ENCODE assay signal across 11 mouse cellular contexts in the genomic region with DNA sequence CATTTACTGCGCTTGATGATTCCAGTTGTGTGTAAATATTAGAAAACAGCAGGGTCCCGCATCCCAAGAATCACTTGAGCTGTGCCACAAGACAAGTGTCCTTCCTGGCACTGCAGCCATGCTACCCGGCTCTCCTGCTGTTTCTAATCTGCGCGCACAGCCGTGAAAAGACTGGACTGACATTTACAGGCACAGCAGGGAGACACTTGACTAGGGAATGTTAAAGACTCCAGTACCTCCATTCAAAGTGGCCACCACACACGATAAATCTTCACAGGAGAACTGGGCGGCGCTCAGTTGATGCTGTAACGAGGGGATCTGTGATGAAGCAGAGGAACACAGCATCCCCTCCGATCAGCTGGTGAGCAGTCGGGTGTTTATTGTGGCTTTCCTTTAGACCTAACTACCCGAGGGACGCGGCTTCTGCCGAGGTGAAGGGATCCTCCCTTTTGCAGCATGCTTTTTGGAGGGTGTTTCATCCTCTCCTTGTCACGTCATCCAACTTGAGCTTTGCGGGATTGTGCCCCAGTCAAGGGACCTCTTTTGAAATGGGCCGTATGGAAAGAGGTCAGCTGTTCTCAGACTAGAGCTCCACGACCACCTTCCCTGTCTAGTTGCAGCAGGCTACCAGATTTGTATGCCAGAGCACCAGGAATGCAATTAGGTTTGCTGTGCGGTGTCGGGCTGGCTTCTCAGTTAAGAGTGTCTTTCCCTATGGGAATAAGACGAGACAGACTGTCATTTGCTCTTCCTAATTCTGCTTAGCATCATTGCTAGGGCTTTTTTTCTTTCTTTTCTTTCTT.
DNase-seq lines count a peak whose midpoint lies in the region; ATAC-seq lines count a peak whose summit lies in the region.
"Had no signal": no experiment of that assay in that cellular context is flagged by ENCODE, and none has a peak within 500 bp of the region (broad histone marks: within the 10 kb centered on the region; RNA-seq: fewer than 3 reads in every experiment).

No protein-coding gene starts in this region.

- peak overlapping the region; percentile 53 for H3K9ac ChIP-seq in hindbrain, embryonic 13.5 days
- peak overlapping the region; percentile 30; the same call in 1 of the 2 replicates for H3K9ac ChIP-seq in neural tube, embryonic 12.5 days

- H3K4me2 ChIP-seq in hindbrain, embryonic 13.5 days = peak overlapping the region; percentile 54
- H3K4me2 ChIP-seq in neural tube, embryonic 12.5 days (replicated peaks) = peak overlapping the region; percentile 59
- H3K4me2 ChIP-seq: liver, embryonic 11.5 days had no signal

- peaks cover 43% of the 10 kb centered on the region for H3K4me1 ChIP-seq in hindbrain, embryonic 13.5 days (replicated peaks)
- peaks cover 37% of the 10 kb centered on the region for H3K4me1 ChIP-seq in neural tube, embryonic 12.5 days

- intact Hi-C loops in heart, postnatal 10 days (cut with DNase I) = no loop called here

- peak overlapping the region; percentile 23 for H3K4me3 ChIP-seq in hindbrain, embryonic 13.5 days
- H3K4me3 ChIP-seq in neural tube, embryonic 12.5 days = peak overlapping the region; percentile 2; the same call in 1 of the 2 replicates

- H3K9me3 ChIP-seq in hindbrain, embryonic 13.5 days = no peaks in the 10 kb centered on the region
- H3K9me3 ChIP-seq in neural tube, embryonic 12.5 days = no peaks in the 10 kb centered on the region

- no peaks in the 10 kb centered on the region for H3K36me3 ChIP-seq in hindbrain, embryonic 13.5 days
- H3K36me3 ChIP-seq in neural tube, embryonic 12.5 days = no peaks in the 10 kb centered on the region

- peak overlapping the region; percentile 77 for H3K27ac ChIP-seq in hindbrain, embryonic 13.5 days
- peak overlapping the region; percentile 46; the same call in 1 of the 2 replicates for H3K27ac ChIP-seq in neural tube, embryonic 12.5 days

- ATAC-seq in hindbrain, embryonic 13.5 days (ENCODE audit: low FRiP score) = no peak
- peak; percentile 67 for ATAC-seq in neural tube, embryonic 12.5 days (ENCODE audit: low FRiP score, low read depth)

- WGBS in hindbrain, embryonic 13.5 days = 14% methylated on average over 23 of the region's 23 CpGs
- WGBS in neural tube, embryonic 12.5 days = 6% methylated on average over 23 of the region's 23 CpGs

- peak; percentile 21 for DNase-seq in layer of hippocampus, adult 11-12 months (ENCODE audit: low spot score)
- no peak for DNase-seq in layer of hippocampus, adult 9-11 months
- peak; percentile 54 to 68 for DNase-seq in cerebellum, postnatal 36 days
- DNase-seq in gastrocnemius, postnatal 10 days = no peak
- DNase-seq in heart, postnatal 10 days = no peak
- no peak for DNase-seq in natural killer cell, adult 2 months (ENCODE audit: low spot score in 2 of 2)
- DNase-seq: thymus, postnatal 25 days had no signal

- H3K27me3 ChIP-seq in hindbrain, embryonic 13.5 days = no peaks in the 10 kb centered on the region
- peaks cover 9% of the 10 kb centered on the region; the same call in 1 of the 2 replicates for H3K27me3 ChIP-seq in neural tube, embryonic 12.5 days (replicated peaks)
- H3K27me3 ChIP-seq: CH12.LX had no signal

Comparison
In these comparisons a context has a peak if more than half of its experiments do, and no peak if none do; other contexts are left out.
1. DNase-seq: peak in layer of hippocampus, adult 11-12 months (single experiment) and cerebellum, postnatal 36 days (2 of 2); none in layer of hippocampus, adult 9-11 months (single experiment), gastrocnemius, postnatal 10 days (single experiment), heart, postnatal 10 days (0 of 2) and natural killer cell, adult 2 months (0 of 2).